Mouse (Mus musculus): ENCODE measurements around the gene Grik4. TPM values are rescaled to one million over a fixed set of nuclear protein-coding genes. Genes with fewer than 3 reads are reported as not detected.
"Not testable (repeated sequence)": the region's sequence is repeated elsewhere in the genome, so short reads cannot be mapped to it uniquely, and the experiment has no call there.

Grik4 gene
- polyA plus RNA-seq, 2 experiments from 2014 or later: 0.08 TPM; not detected in 1

- ATAC-seq: no peak
These were observed 147.0 kb downstream of the Grik4 start for GRCm38 (mm10) chr9:42797276-42797675.

GRCm38 (mm10) chr9:42795881-42796280 lies 148.4 kb downstream of the Grik4 start:
- ATAC-seq: no peak

GRCm38 (mm10) chr9:42794006-42794405 lies 150.3 kb downstream of the Grik4 start:
- no peak for ATAC-seq

- no peak for ATAC-seq
These were observed 150.7 kb downstream of the Grik4 start for GRCm38 (mm10) chr9:42793581-42793980.

- no peak for ATAC-seq
These were observed 151.9 kb downstream of the Grik4 start for GRCm38 (mm10) chr9:42792381-42792780.

GRCm38 (mm10) chr9:42791779-42792178 lies 152.5 kb downstream of the Grik4 start:
- ATAC-seq: no peak

GRCm38 (mm10) chr9:42791346-42791745 lies 152.9 kb downstream of the Grik4 start:
- no peak for ATAC-seq

- ATAC-seq: no peak
These were observed 155.8 kb downstream of the Grik4 start for GRCm38 (mm10) chr9:42788471-42788870.

- ATAC-seq: no peak
These were observed 157.4 kb downstream of the Grik4 start for GRCm38 (mm10) chr9:42786882-42787281.

- ATAC-seq: no peak
These were observed 158.0 kb downstream of the Grik4 start for GRCm38 (mm10) chr9:42786286-42786685.

GRCm38 (mm10) chr9:42785173-42785830 lies 159.0 kb downstream of the Grik4 start:
- no peak for ATAC-seq

- ATAC-seq: no peak
These were observed 160.9 kb downstream of the Grik4 start for GRCm38 (mm10) chr9:42783248-42783903.

GRCm38 (mm10) chr9:42778471-42779263 lies 165.6 kb downstream of the Grik4 start:
- ATAC-seq: not testable (repeated sequence)

GRCm38 (mm10) chr9:42777913-42778312 lies 166.4 kb downstream of the Grik4 start:
- ATAC-seq: no peak

GRCm38 (mm10) chr9:42776804-42777203 lies 167.5 kb downstream of the Grik4 start:
- ATAC-seq: no peak

- ATAC-seq: no peak
These were observed 179.3 kb downstream of the Grik4 start for GRCm38 (mm10) chr9:42764823-42765560.

- ATAC-seq: no peak
These were observed 185.5 kb downstream of the Grik4 start for GRCm38 (mm10) chr9:42758682-42759205.

- ATAC-seq: no peak
These were observed 187.2 kb downstream of the Grik4 start for GRCm38 (mm10) chr9:42757012-42757640.

- ATAC-seq: no peak
These were observed 189.6 kb downstream of the Grik4 start for GRCm38 (mm10) chr9:42754699-42755098.

GRCm38 (mm10) chr9:42751160-42751559 lies 193.1 kb downstream of the Grik4 start:
- ATAC-seq: no peak

GRCm38 (mm10) chr9:42750176-42750575 lies 194.1 kb downstream of the Grik4 start:
- ATAC-seq: no peak

GRCm38 (mm10) chr9:42745982-42746381 lies 198.3 kb downstream of the Grik4 start:
- no peak for ATAC-seq
